Mouse (Mus musculus) spleen, adult 2 months (tissue): ENCODE measurements at regions not wholly inside any gene's neighbourhood (a gene's known extent, or its start where the extent isn't known, plus 50 kb on each side); places are given as distances from the start of the nearest gene placed in this dataset.

Experiments used
- DNase-seq, 2 experiments: peaks; one replicate each; pipeline versions ENCODE4 v3.0.0 to v3.0.0-alpha.2; 2012 to 2021; ENCODE audit warnings: low spot score in 2 of 2, low read depth in 1 of 2
- H3K27ac ChIP-seq: fragments of 200-500 bp; 2 replicates; pipeline ENCODE4 v1.5.1; 2012; ENCODE audit warnings: low read length, inconsistent platforms; ENCODE audit not compliant: insufficient read depth
- H3K27me3 ChIP-seq: fragments of 200-500 bp; 2 replicates; pipeline ENCODE4 v1.6.1; 2012; ENCODE audit warnings: mild to moderate bottlenecking, moderate library complexity, low read length, inconsistent platforms; ENCODE audit not compliant: control insufficient read depth, insufficient read depth
- H3K36me3 ChIP-seq: fragments of 200-500 bp; 2 replicates; pipeline ENCODE4 v1.6.1; 2012; ENCODE audit warnings: mild to moderate bottlenecking, low read length, inconsistent platforms; ENCODE audit not compliant: control insufficient read depth, insufficient read depth
- H3K4me1 ChIP-seq: fragments of 200-500 bp; 2 replicates; pipeline ENCODE4 v1.6.1; 2011; ENCODE audit warnings: inconsistent platforms; ENCODE audit not compliant: control insufficient read depth, insufficient read depth, insufficient read length
- H3K4me3 ChIP-seq: fragments of 200-500 bp; 2 replicates; pipeline ENCODE4 v1.5.1; 2011; ENCODE audit warnings: mild to moderate bottlenecking, inconsistent platforms; ENCODE audit not compliant: insufficient read depth, insufficient read length; ENCODE audit errors: extremely low read depth
- CTCF ChIP-seq: fragments of 200-500 bp; IDR thresholded peaks from 2 replicates; pipeline ENCODE4 v1.5.1; 2011; ENCODE audit warnings: mild to moderate bottlenecking, inconsistent platforms; ENCODE audit not compliant: insufficient read depth, insufficient read length, insufficient replicate concordance; ENCODE audit errors: extremely low read depth
- POLR2A ChIP-seq: fragments of 200-500 bp; IDR thresholded peaks from 2 replicates; pipeline ENCODE4 v1.6.1; 2011; ENCODE audit warnings: low read depth, low read length, inconsistent platforms
- WGBS: fragments of 180-500 bp; shearing (Covaris S2); methylation state at CpG from one replicate; pipeline ENCODE4 v1.1.7; 2018; 5-methylcytosine and 5-hydroxymethylcytosine counted together

GRCm38 (mm10) chr15:5355332-5355731 lies 111.3 kb upstream of the Ptger4 start:
- Histone ChIP-seq H3K4me1 (no peaks in the 10 kb centered on the region), H3K27ac (no peak overlapping the region), H3K4me3 (no peak overlapping the region), H3K27me3 (no peaks in the 10 kb centered on the region), H3K36me3 (no peaks in the 10 kb centered on the region)
- DNase-seq: no peak
- 80% methylated on average over 6 of the region's 6 CpGs for WGBS
- TF ChIP-seq POLR2A: no peak
- no peak for TF ChIP-seq CTCF

GRCm38 (mm10) chr15:5354328-5354727 lies 110.3 kb upstream of the Ptger4 start:
- H3K27me3 ChIP-seq: no peaks in the 10 kb centered on the region
- no peak for TF ChIP-seq CTCF
- TF ChIP-seq POLR2A: no peak
- WGBS: 93% methylated on average over 7 of the region's 7 CpGs
- no peaks in the 10 kb centered on the region for H3K4me1 ChIP-seq
- no peak for DNase-seq
- no peaks in the 10 kb centered on the region for H3K36me3 ChIP-seq
- H3K27ac ChIP-seq: no peak overlapping the region
- no peak overlapping the region for H3K4me3 ChIP-seq

- no peak overlapping the region for H3K27ac ChIP-seq
- DNase-seq: no peak
- peaks cover 2% of the 10 kb centered on the region for H3K4me1 ChIP-seq
- H3K4me3 ChIP-seq: no peak overlapping the region
- TF ChIP-seq POLR2A (no peak), CTCF (no peak)
- no peaks in the 10 kb centered on the region for H3K36me3 ChIP-seq
- H3K27me3 ChIP-seq: no peaks in the 10 kb centered on the region
- 79% methylated on average over 4 of the region's 4 CpGs for WGBS
Measured at GRCm38 (mm10) chr15:5348881-5349280, 104.9 kb upstream of the Ptger4 start.

GRCm38 (mm10) chr15:5347674-5348073 lies 103.7 kb upstream of the Ptger4 start:
- no peak for DNase-seq
- Histone ChIP-seq H3K27me3 (no peaks in the 10 kb centered on the region), H3K4me3 (no peak overlapping the region), H3K36me3 (no peaks in the 10 kb centered on the region), H3K4me1 (peaks cover 2% of the 10 kb centered on the region), H3K27ac (peak overlapping the region; percentile 65; the same call in 1 of the 2 replicates)
- WGBS: 58% methylated on average over 5 of the region's 5 CpGs
- TF ChIP-seq CTCF (no peak), POLR2A (no peak)

- Histone ChIP-seq H3K4me1 (peaks cover 2% of the 10 kb centered on the region), H3K36me3 (no peaks in the 10 kb centered on the region), H3K27ac (no peak overlapping the region), H3K27me3 (no peaks in the 10 kb centered on the region), H3K4me3 (no peak overlapping the region)
- no peak for TF ChIP-seq POLR2A
- TF ChIP-seq CTCF: no peak
- DNase-seq: no peak
- 91% methylated on average over 3 of the region's 3 CpGs for WGBS
Measured at GRCm38 (mm10) chr15:5346955-5347354, 103.0 kb upstream of the Ptger4 start.

- no peak for DNase-seq
- Histone ChIP-seq H3K36me3 (no peaks in the 10 kb centered on the region), H3K4me1 (peaks cover 2% of the 10 kb centered on the region), H3K4me3 (no peak overlapping the region), H3K27ac (no peak overlapping the region), H3K27me3 (no peaks in the 10 kb centered on the region)
- TF ChIP-seq CTCF: no peak
- TF ChIP-seq POLR2A: no peak
- 84% methylated on average over 6 of the region's 6 CpGs for WGBS
Measured at GRCm38 (mm10) chr15:5343794-5344193, 99.8 kb upstream of the Ptger4 start.

GRCm38 (mm10) chr15:5335528-5336268 lies 91.7 kb upstream of the Ptger4 start:
- Histone ChIP-seq H3K4me1 (no peaks in the 10 kb centered on the region), H3K27ac (no peak overlapping the region), H3K36me3 (no peaks in the 10 kb centered on the region), H3K4me3 (no peak overlapping the region), H3K27me3 (no peaks in the 10 kb centered on the region)
- TF ChIP-seq CTCF (no peak), POLR2A (no peak)
- WGBS: 77% methylated on average over 6 of the region's 6 CpGs
- no peak for DNase-seq
